Mouse (Mus musculus): ENCODE measurements around the gene Sytl2.

DNA sequence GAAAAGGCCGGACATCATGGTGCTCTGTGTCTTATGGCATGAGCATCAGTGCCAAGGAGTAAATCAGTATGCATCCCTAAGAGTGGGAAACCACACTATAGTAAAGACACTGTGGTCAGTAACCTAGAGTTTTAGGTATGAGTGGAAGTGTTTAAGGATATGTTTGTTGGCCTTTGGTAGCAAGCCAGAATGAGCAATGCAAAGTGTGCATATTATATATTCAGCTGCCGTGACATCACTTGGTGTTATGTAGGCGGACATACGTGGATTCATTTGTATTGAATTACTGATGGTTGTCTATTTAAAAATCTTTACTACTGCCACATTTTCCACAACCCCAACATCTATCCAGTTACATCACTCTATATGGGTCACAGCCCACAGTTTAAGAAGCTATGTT is 23.1 kb downstream of the Sytl2 start:
- TF ChIP-seq POLR2A (IDR thresholded peaks at IDR 0.05; ENCODE audit: control insufficient read depth, extremely low read depth, insufficient read depth, low read length, poor library complexity): no peak
- no peak for TF ChIP-seq CTCF (IDR thresholded peaks at IDR 0.05; ENCODE audit: borderline replicate concordance, control insufficient read depth, extremely low read depth, insufficient read depth, low read length, poor library complexity)
